Mouse (Mus musculus) lung, adult 2 months (tissue): Measurements from ENCODE around the gene Lrg1.

Experiments
- CTCF ChIP-seq: fragments of 200-500 bp; IDR thresholded peaks from 2 replicates; pipeline ENCODE4 v1.5.1; 2011; ENCODE audit warnings: mild to moderate bottlenecking, low read length, control low read depth; ENCODE audit not compliant: insufficient read depth
- POLR2A ChIP-seq: fragments of 200-500 bp; IDR thresholded peaks from 2 replicates; pipeline ENCODE4 v1.6.1; 2011; ENCODE audit warnings: low read depth, mild to moderate bottlenecking, control low read depth, low read length, borderline replicate concordance; ENCODE audit errors: extremely low read depth

- TF ChIP-seq CTCF, result no peak
- TF ChIP-seq POLR2A, result no peak
These were observed 24.9 kb downstream of the Lrg1 start for GRCm38 (mm10) chr17:56096883-56097282.
